Mouse (Mus musculus) right cerebral cortex, postnatal 4 days (tissue): ENCODE data around the gene Acot8.
"Not testable (repeated sequence)": the region's sequence is repeated elsewhere in the genome, so short reads cannot be mapped to it uniquely, and the experiment has no call there.

Source experiments
- DNase-seq: peaks from one replicate; pipeline ENCODE4 v3.0.0-alpha.2; 2022

Acot8 gene

GRCm38 (mm10) chr2:164806614-164807013, 1.9 kb upstream of the Acot8 start:
- no peak for DNase-seq

GRCm38 (mm10) chr2:164805332-164805718, 643 bp upstream of the Acot8 start:
- no peak for DNase-seq

- no peak for DNase-seq
Observed at GRCm38 (mm10) chr2:164803921-164804313, 765 bp downstream of the Acot8 start.

GRCm38 (mm10) chr2:164803201-164803920, 1.3 kb downstream of the Acot8 start:
- no peak for DNase-seq

DNA sequence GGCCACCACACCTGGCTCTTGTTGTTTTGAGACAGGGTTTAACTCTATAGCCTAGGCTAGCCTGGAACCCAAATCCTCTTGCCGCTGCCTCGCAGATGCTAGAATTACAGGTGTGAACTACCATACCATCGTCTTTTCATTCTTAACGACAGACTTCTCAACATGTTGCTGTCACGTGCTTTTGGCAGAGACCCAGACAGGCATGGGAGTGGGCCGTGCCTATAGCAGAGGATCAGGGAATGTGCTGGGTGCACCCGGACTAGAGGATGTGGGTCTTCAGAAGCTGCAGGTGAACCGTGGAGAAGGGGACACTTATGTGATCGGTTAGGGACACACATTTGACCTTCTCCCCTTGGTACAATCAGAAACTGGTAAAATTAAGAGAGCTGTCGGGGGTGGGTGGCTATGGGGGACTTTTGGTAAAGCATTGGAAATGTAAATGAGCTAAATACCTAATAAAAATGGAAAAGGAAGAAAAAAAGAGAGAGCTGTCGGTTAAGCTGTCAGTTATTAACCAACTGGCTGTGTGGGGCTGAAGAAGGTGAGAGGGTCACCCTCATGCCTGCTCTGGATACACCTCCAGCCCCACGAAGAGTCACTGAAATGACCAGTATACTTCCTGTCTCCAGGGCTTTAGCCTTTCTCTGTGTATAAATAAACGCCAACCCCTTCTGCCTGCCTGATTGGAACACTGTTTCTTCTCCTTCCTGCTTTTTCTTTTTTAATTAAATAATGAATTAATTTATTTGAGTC, 4.3 kb downstream of the Acot8 start:
- DNase-seq = no peak

DNA sequence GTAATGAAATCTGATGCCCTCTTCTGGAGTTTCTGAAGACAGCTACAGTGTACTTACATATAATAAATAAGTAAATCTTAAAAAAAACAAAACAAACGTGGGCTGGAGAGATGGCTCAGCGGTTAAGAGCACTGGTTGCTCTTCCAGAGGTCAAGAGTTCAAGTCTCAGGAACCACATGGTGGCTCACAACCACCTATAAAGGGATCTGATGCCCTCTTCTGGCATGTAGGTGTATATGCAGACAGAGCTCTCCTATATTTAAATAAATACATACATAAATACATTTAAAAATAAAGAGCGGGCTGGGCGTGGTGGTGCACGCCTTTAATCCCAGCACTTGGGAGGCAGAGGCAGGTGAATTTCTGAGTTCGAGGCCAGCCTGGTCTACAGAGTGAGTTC, 6.1 kb downstream of the Acot8 start:
- not testable (repeated sequence) for DNase-seq

DNA sequence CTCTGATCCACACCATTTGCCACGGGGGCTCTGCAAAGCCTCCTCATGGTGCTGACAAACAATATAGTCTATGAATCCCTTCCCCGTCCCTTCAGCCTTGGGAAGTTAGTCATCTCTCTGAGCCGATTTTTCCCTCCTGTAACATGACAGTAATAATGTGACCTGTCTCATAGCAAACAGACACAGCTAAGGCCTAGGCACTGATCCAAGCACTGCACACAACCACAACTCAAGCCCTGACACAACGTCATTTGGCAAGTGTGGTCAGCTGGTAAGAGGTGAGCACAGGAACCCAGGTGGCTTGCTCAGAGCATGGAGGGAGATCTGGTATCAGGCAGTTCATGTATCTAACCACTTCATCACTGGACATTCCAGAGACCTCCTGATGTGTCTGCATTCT, 8.8 kb downstream of the Acot8 start:
- DNase-seq = no peak

DNA sequence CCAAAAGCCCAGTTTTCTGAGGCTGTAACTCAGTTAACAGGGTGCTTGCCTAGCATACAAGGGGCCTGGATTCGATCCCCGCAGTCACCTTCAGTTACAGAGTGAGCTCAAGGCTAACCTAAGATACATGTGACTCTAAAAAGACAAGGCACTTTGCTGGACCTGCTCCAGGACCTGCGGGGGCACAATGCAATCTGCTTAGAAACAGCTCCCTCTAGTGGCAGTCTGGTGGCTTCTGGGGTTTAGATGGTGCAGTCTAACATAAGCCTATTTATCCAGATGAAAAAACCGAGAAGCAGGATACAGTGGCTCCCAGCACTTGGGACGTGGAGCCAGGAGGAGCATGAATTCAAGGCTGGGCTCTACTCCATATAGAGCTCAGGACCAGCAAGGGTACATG, 10.4 kb downstream of the Acot8 start:
- DNase-seq = peak; percentile 80

GRCm38 (mm10) chr2:164793772-164794171, 10.9 kb downstream of the Acot8 start:
- DNase-seq = no peak

- peak; percentile 46 for DNase-seq
Observed at GRCm38 (mm10) chr2:164793236-164793635, 11.4 kb downstream of the Acot8 start.

DNA sequence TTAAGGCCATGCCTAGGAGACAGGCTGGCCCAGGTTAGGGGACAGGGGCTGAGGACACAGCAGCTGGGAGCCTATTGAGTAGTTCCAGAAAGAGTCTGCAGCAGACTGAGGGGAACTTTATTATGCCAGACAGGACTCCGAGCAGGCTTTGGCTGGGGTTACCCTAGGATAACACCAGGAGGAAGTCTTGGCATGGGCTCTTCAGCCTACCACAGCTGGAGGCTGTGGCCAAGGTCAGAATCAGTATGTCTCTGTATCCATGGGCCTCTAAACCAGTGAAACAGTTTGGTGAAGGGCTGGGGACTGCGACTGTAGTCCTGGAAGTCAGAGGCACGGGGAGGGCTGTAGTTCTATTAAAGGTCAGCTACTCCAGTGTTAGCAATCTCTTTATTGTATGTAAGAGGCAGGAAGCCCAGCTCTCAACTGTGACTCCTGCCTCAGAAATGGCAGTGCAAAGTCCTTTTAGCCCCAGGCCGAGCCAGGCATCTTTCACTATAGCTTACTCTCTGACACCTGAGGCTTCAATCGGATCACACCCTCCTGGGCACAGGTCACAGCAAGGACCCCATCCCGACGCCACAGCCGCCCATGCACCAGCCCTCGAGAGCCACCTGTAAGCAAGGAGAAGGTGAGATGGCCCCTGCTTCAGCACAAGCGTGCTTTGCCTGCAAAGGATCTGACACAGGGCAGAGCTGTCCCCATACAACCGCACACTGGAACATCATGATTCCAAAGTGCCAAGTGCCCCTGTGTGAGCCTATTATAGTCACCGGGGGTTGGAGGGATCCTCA, 12.1 kb downstream of the Acot8 start:
- no peak for DNase-seq

DNA sequence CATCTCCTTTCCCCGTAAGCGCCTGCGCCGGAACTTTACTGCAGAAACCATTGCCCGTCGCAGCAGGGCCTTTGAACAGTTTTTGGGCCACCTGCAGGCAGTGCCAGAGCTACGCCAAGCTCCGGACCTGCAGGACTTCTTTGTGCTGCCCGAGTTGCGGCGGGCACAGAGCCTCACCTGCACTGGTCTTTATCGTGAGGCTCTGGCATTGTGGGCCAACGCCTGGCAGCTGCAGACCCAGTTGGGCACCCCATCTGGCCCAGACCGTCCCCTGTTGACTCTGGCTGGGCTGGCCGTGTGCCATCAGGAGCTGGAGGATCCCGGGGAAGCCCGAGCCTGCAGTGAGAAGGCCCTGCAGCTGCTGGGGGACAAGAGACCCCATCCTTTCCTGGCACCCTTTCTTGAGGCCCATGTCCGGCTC, 12.8 kb downstream of the Acot8 start:
- peak; percentile 30 for DNase-seq

- DNase-seq = no peak
Observed at GRCm38 (mm10) chr2:164790451-164790850, 14.2 kb downstream of the Acot8 start.

- DNase-seq = no peak
Observed at GRCm38 (mm10) chr2:164788411-164788810, 16.3 kb downstream of the Acot8 start.

- no peak for DNase-seq
Observed at GRCm38 (mm10) chr2:164787779-164788178, 16.9 kb downstream of the Acot8 start.

DNA sequence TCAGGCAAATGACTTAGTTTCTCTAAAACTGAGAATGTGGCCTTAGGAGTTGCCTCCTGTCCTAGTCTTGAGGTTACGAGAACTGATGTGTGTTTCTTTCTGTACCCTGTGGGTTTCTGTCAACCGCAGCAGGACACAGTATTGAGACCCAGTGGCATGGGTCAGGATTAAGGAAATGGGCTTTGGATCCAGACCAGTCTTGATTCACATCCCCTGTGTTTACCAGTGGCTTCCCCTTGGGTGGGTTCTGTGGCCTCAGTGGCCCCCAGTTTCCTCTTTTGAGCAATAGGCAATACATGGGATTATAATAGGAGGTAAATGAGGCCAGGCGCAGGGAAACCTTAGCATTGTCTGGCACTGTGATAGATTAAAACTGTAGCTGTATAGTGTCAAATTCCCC, 17.6 kb downstream of the Acot8 start:
- DNase-seq = no peak

- DNase-seq = no peak
Observed at GRCm38 (mm10) chr2:164786388-164786885, 18.2 kb downstream of the Acot8 start.

DNA sequence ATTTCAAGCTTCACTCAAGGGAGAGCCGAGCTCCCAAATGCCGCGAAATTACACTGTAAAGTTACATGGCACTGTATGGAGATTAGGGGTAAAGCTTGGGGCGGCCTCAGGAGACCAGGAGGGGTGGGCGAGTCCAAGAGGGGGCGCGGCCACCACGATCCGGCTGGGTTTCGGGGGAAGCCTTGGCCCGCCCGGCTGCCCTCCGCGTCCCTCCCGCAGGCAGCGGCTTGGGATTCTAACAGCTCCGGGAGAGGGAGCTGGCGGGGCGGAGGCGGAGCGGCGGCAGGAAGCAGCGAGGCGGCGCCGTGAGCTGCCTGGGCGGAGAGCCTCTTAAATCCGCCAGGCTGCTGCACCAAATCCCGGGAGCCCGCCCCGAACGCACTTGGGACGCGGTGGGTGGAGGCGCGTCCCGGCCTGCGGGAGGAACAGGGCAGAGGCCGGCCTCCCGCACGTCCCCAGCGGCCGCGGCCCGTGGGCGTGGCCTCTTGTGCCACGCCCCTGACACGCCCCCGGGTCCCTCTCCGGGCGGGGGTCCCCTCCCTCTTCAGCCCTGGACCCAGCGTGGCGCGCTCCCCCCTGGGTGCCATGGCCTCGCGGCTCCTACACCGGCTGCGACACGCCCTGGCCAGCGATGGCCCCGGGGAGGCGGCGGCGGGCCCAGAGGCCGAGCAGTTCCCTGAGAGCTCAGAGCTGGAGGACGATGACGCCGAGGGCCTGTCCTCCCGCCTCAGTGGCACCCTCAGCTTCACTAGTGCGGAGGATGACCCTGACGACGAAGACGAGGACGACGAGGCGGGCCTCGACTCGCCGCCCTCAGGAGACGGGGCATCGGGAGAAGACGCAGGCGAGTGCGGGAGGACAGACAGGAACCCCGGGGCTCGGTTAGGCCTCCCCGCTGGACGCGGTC, 18.9 kb downstream of the Acot8 start, which contains the start of gene Snx21:
Gene Snx21 (plus strand): TSS at position 343 of the 907 bp plus-strand sequence.
- peak; percentile 77 for DNase-seq

- DNase-seq = no peak
Observed at GRCm38 (mm10) chr2:164784869-164785420, 19.7 kb downstream of the Acot8 start.

DNA sequence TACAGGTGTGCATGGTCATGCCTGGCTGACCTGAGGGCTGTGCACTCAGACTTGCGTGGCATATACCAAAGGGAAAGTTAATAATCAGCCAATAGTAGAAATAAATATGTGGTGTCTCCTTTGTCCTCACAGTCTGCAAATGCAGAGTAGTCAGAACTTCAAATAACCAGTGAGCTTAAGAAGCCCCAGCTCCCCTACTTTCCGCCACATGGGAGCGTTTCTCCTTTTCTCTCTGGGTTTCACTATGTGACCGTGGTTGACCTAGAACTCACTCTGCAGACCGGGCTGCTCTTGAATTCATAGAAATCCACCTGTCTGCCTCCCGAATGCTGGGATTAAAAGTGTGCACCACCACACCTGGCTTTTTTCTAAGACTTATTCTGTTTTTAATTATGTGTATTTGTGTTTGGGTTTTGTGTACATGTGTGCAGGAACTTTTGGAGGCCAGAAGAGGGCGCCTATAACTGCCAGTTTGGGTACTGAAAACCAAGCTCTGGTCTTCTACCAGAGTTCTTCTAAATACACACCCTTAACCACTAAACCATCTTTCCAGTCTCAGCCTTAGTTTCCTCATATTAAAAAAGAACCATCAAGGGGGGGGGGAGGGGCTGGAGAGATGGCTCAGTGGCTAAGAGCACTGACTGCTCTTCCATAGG, 20.6 kb downstream of the Acot8 start:
- DNase-seq = no peak

GRCm38 (mm10) chr2:164781876-164782275, 22.8 kb downstream of the Acot8 start:
- DNase-seq = no peak
